ENCODE assay signal across 12 mouse cellular contexts in genomic region chr11:70579710-70580357, GRCm38 (mm10). TPM values are rescaled to one million over a fixed set of nuclear protein-coding genes. Genes with fewer than 3 reads are reported as not detected.
DNase-seq lines count a peak whose midpoint lies in the region; ATAC-seq lines count a peak whose summit lies in the region.
"Had no signal": no experiment of that assay in that cellular context is flagged by ENCODE, and none has a peak within 500 bp of the region (broad histone marks: within the 10 kb centered on the region; RNA-seq: fewer than 3 reads in every experiment).

No protein-coding gene starts in this region.

- no peak for ATAC-seq in forebrain, embryonic 13.5 days
- ATAC-seq in forebrain, embryonic 14.5 days: no peak
- no peak for ATAC-seq in neural tube, embryonic 13.5 days (ENCODE audit: low read depth)
- ATAC-seq in liver, embryonic 12.5 days: no peak

- peaks cover 52% of the 10 kb centered on the region for H3K4me1 ChIP-seq in forebrain, embryonic 13.5 days
- H3K4me1 ChIP-seq in forebrain, embryonic 14.5 days (ENCODE audit: control insufficient read depth, insufficient read depth, low read length): peaks cover 11% of the 10 kb centered on the region; the same call in 1 of the 2 replicates
- H3K4me1 ChIP-seq in neural tube, embryonic 13.5 days (replicated peaks): peaks cover 66% of the 10 kb centered on the region
- peaks cover 54% of the 10 kb centered on the region for H3K4me1 ChIP-seq in liver, embryonic 12.5 days

- WGBS in forebrain, embryonic 13.5 days: 83% methylated on average over 9 of the region's 9 CpGs
- WGBS in forebrain, embryonic 14.5 days: 82% methylated on average over 9 of the region's 9 CpGs
- 79% methylated on average over 9 of the region's 9 CpGs for WGBS in neural tube, embryonic 13.5 days
- WGBS in liver, embryonic 12.5 days (ENCODE audit: insufficient replicate concordance): 61% methylated on average over 9 of the region's 9 CpGs

- no peaks in the 10 kb centered on the region for H3K27me3 ChIP-seq in forebrain, embryonic 13.5 days
- no peaks in the 10 kb centered on the region for H3K27me3 ChIP-seq in forebrain, embryonic 14.5 days (replicated peaks; ENCODE audit: control insufficient read depth, insufficient read depth, low read length)
- no peaks in the 10 kb centered on the region for H3K27me3 ChIP-seq in neural tube, embryonic 13.5 days
- H3K27me3 ChIP-seq in liver, embryonic 12.5 days (replicated peaks): no peaks in the 10 kb centered on the region
- H3K27me3 ChIP-seq: midbrain, embryonic 12.5 days had no signal

- H3K9ac ChIP-seq in forebrain, embryonic 13.5 days: peak overlapping the region; percentile 21; the same call in 1 of the 2 replicates
- H3K9ac ChIP-seq in forebrain, embryonic 14.5 days (ENCODE audit: low read length): no peak overlapping the region
- H3K9ac ChIP-seq in neural tube, embryonic 13.5 days: peak overlapping the region; percentile 31; the same call in 1 of the 2 replicates
- H3K9ac ChIP-seq in liver, embryonic 12.5 days: no peak overlapping the region
- H3K9ac ChIP-seq: midbrain, embryonic 12.5 days had no signal

- DNase-seq in forebrain, embryonic 14.5 days (ENCODE audit: low spot score): no peak
- no peak for DNase-seq in neural tube, embryonic 10.5 days (ENCODE audit: extremely low spot score, low spot score)
- peak; percentile 42 for DNase-seq in thymus, postnatal 4 days
- no peak for DNase-seq in retina, postnatal 1 day
- no peak for DNase-seq in heart, adult 18-20 months
- DNase-seq: layer of hippocampus, adult 9-11 months had no signal

- no peaks in the 10 kb centered on the region for H3K9me3 ChIP-seq in forebrain, embryonic 13.5 days (replicated peaks)
- H3K9me3 ChIP-seq in forebrain, embryonic 14.5 days (replicated peaks; ENCODE audit: control insufficient read depth, low read length): no peaks in the 10 kb centered on the region
- no peaks in the 10 kb centered on the region for H3K9me3 ChIP-seq in neural tube, embryonic 13.5 days
- no peaks in the 10 kb centered on the region for H3K9me3 ChIP-seq in liver, embryonic 12.5 days (replicated peaks)
- H3K9me3 ChIP-seq: midbrain, embryonic 12.5 days had no signal

- H3K4me2 ChIP-seq in forebrain, embryonic 13.5 days: no peak overlapping the region
- no peak overlapping the region for H3K4me2 ChIP-seq in forebrain, embryonic 14.5 days (ENCODE audit: low read length)
- no peak overlapping the region for H3K4me2 ChIP-seq in neural tube, embryonic 13.5 days
- H3K4me2 ChIP-seq in liver, embryonic 12.5 days: no peak overlapping the region
- H3K4me2 ChIP-seq: midbrain, embryonic 12.5 days had no signal

- H3K4me3 ChIP-seq in forebrain, embryonic 13.5 days: no peak overlapping the region
- no peak overlapping the region for H3K4me3 ChIP-seq in forebrain, embryonic 14.5 days (ENCODE audit: low read depth, low read length)
- H3K4me3 ChIP-seq in neural tube, embryonic 13.5 days: no peak overlapping the region
- H3K4me3 ChIP-seq in liver, embryonic 12.5 days: no peak overlapping the region
- H3K4me3 ChIP-seq: midbrain, embryonic 12.5 days had no signal

- H3K27ac ChIP-seq in forebrain, embryonic 13.5 days: no peak overlapping the region
- no peak overlapping the region for H3K27ac ChIP-seq in forebrain, embryonic 14.5 days (ENCODE audit: low read depth, low read length)
- H3K27ac ChIP-seq in neural tube, embryonic 13.5 days (replicated peaks): no peak overlapping the region
- H3K27ac ChIP-seq in liver, embryonic 12.5 days: peak overlapping the region; percentile 20; the same call in 1 of the 2 replicates
- H3K27ac ChIP-seq: midbrain, embryonic 12.5 days had no signal

- H3K36me3 ChIP-seq in forebrain, embryonic 13.5 days (ENCODE audit: poor library complexity, severe bottlenecking): no peaks in the 10 kb centered on the region
- no peaks in the 10 kb centered on the region for H3K36me3 ChIP-seq in forebrain, embryonic 14.5 days (ENCODE audit: control insufficient read depth, insufficient read depth, low read length)
- H3K36me3 ChIP-seq in neural tube, embryonic 13.5 days: no peaks in the 10 kb centered on the region
- H3K36me3 ChIP-seq in liver, embryonic 12.5 days: 0 out of 2 replicates have a peak, but pooled peaks cover 2% of the 10 kb centered on the region
- H3K36me3 ChIP-seq: midbrain, embryonic 12.5 days had no signal

RNA-seq across cellular contexts. Expression of gene Mink1, which starts 17.2 kb away (rescaled TPM):
- 10.6 and 11.2 TPM in 2 replicates for polyA plus RNA-seq in forebrain, embryonic 13.5 days (2015; fragmentation: Nextera tagmentation; extraction: Ambion mirVana)
- 10.4 and 13.6 TPM in 2 replicates for polyA plus RNA-seq in forebrain, embryonic 14.5 days (2014; fragmentation: Nextera tagmentation; extraction: Ambion mirVana)
- 18.0 TPM in 2 replicates for polyA plus RNA-seq in neural tube, embryonic 13.5 days (2015; fragmentation: Nextera tagmentation; extraction: Ambion mirVana)
- 8.3 and 8.7 TPM in 2 replicates for polyA plus RNA-seq in liver, embryonic 12.5 days (2016; fragmentation: Nextera tagmentation; extraction: Ambion mirVana)
- 10 to 100 TPM; 41.3 to 48.0 TPM for total RNA-seq in heart, adult 18-20 months (2021)

RNA-seq across cellular contexts. Expression of gene 4930544D05Rik, which starts 35.8 kb away (rescaled TPM):
- not detected in 2 replicates for polyA plus RNA-seq in forebrain, embryonic 13.5 days (2015; fragmentation: Nextera tagmentation; extraction: Ambion mirVana)
- polyA plus RNA-seq in forebrain, embryonic 14.5 days (2014; fragmentation: Nextera tagmentation; extraction: Ambion mirVana): not detected in 2 replicates
- not detected in 2 replicates for polyA plus RNA-seq in neural tube, embryonic 13.5 days (2015; fragmentation: Nextera tagmentation; extraction: Ambion mirVana)
- polyA plus RNA-seq in liver, embryonic 12.5 days (2016; fragmentation: Nextera tagmentation; extraction: Ambion mirVana): not detected in 2 replicates
- not detected for total RNA-seq in heart, adult 18-20 months (2021)
- total RNA-seq: gastrocnemius, adult 18-20 months had no signal
- polyA plus RNA-seq: midbrain, embryonic 12.5 days had no signal

RNA-seq across cellular contexts. Expression of gene Chrne, which starts 39.2 kb away (rescaled TPM):
- not detected in 2 replicates for polyA plus RNA-seq in forebrain, embryonic 13.5 days (2015; fragmentation: Nextera tagmentation; extraction: Ambion mirVana)
- polyA plus RNA-seq in forebrain, embryonic 14.5 days (2014; fragmentation: Nextera tagmentation; extraction: Ambion mirVana): not detected in 2 replicates
- polyA plus RNA-seq in neural tube, embryonic 13.5 days (2015; fragmentation: Nextera tagmentation; extraction: Ambion mirVana): 0.38 TPM in 1 of 2 replicates, not detected in the other
- polyA plus RNA-seq in liver, embryonic 12.5 days (2016; fragmentation: Nextera tagmentation; extraction: Ambion mirVana): not detected in 2 replicates
- total RNA-seq in heart, adult 18-20 months (2021): not detected
- total RNA-seq: ES-E14 had no signal

RNA-seq across cellular contexts. Expression of gene Pld2, which starts 40.0 kb away (rescaled TPM):
- polyA plus RNA-seq in forebrain, embryonic 13.5 days (2015; fragmentation: Nextera tagmentation; extraction: Ambion mirVana): 2.9 and 4.6 TPM in 2 replicates
- polyA plus RNA-seq in forebrain, embryonic 14.5 days (2014; fragmentation: Nextera tagmentation; extraction: Ambion mirVana): 4.8 and 5.8 TPM in 2 replicates
- 7.4 and 8.8 TPM in 2 replicates for polyA plus RNA-seq in neural tube, embryonic 13.5 days (2015; fragmentation: Nextera tagmentation; extraction: Ambion mirVana)
- 2.0 and 2.6 TPM in 2 replicates for polyA plus RNA-seq in liver, embryonic 12.5 days (2016; fragmentation: Nextera tagmentation; extraction: Ambion mirVana)
- total RNA-seq in heart, adult 18-20 months (2021): 1 to 10 TPM; 5.9 to 6.1 TPM

RNA-seq across cellular contexts. Expression of gene Gm40193, which starts 47.1 kb away (rescaled TPM):
- not detected in 2 replicates for polyA plus RNA-seq in forebrain, embryonic 13.5 days (2015; fragmentation: Nextera tagmentation; extraction: Ambion mirVana)
- polyA plus RNA-seq in forebrain, embryonic 14.5 days (2014; fragmentation: Nextera tagmentation; extraction: Ambion mirVana): not detected in 2 replicates
- polyA plus RNA-seq in neural tube, embryonic 13.5 days (2015; fragmentation: Nextera tagmentation; extraction: Ambion mirVana): not detected in 2 replicates
- not detected in 2 replicates for polyA plus RNA-seq in liver, embryonic 12.5 days (2016; fragmentation: Nextera tagmentation; extraction: Ambion mirVana)
- total RNA-seq in heart, adult 18-20 months (2021): not detected
- total RNA-seq: ES-E14; gastrocnemius, adult 18-20 months had no signal
- polyA plus RNA-seq: midbrain, embryonic 12.5 days had no signal

Comparison
In these comparisons a context has a peak if more than half of its experiments do, and no peak if none do; other contexts are left out.
1. H3K9ac ChIP-seq: peak in forebrain, embryonic 13.5 days (single experiment) and neural tube, embryonic 13.5 days (single experiment); none in forebrain, embryonic 14.5 days (single experiment) and liver, embryonic 12.5 days (single experiment).